Mouse (Mus musculus) cerebellum, adult 2 months (tissue): ENCODE measurements around the gene Brinp2.

Source experiments
- CTCF ChIP-seq: fragments of 200-500 bp; IDR thresholded peaks from 2 replicates; pipeline ENCODE4 v1.5.1; 2011; ENCODE audit warnings: low read depth, mild to moderate bottlenecking, control low read depth, low read length, moderate library complexity, borderline replicate concordance; ENCODE audit not compliant: insufficient read depth
- POLR2A ChIP-seq: fragments of 200-500 bp; IDR thresholded peaks from 2 replicates; pipeline ENCODE4 v1.6.1; 2011; ENCODE audit warnings: low read length, control low read depth, borderline replicate concordance; ENCODE audit not compliant: insufficient read depth

GRCm38 (mm10) chr1:158220148-158220547 lies 136.0 kb downstream of the Brinp2 start:
- TF ChIP-seq CTCF, result no peak
- no peak for TF ChIP-seq POLR2A
